Mouse (Mus musculus): Measurements from ENCODE around the gene Mboat2. TPM values are rescaled to one million over a fixed set of nuclear protein-coding genes. Genes with fewer than 3 reads are reported as not detected.

Gene Mboat2
- polyA plus RNA-seq, 1 experiment: 0.78 TPM

DNA sequence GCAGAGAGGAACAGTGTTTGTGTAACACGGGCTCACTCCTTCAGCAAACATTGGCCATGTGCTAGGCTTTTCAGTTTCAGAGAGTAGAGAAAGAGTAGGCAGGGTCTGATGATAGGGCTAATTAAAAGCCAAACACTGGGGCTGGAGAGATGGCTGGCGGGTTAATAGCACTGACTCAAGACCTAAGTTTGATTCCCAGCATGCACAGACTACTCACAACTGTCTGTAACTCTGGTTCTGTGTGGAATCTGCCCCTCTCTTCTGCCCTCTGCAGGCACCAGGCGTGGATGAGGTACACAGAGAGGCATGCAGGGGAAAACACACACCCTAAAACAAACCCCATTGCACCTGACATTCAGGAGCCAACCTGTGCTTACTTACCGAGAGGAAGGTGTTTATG lies 14.7 kb downstream of the Mboat2 start:
- TF ChIP-seq GATA1 (IDR thresholded peaks at IDR 0.05; ENCODE audit: low read length): no peak
- TF ChIP-seq TAL1 (IDR thresholded peaks at IDR 0.05; ENCODE audit: low read length): no peak
- Histone ChIP-seq H3K4me1 (ENCODE audit: control insufficient read depth) (peaks cover 53% of the 10 kb centered on the region), H3K36me3 (ENCODE audit: control insufficient read depth) (peaks cover 17% of the 10 kb centered on the region), H3K27me3 (ENCODE audit: control insufficient read depth) (no peaks in the 10 kb centered on the region), H3K4me3 (replicated peaks) (no peak overlapping the region), H3K9me3 (ENCODE audit: control insufficient read depth, low read length) (no peaks in the 10 kb centered on the region)

DNA sequence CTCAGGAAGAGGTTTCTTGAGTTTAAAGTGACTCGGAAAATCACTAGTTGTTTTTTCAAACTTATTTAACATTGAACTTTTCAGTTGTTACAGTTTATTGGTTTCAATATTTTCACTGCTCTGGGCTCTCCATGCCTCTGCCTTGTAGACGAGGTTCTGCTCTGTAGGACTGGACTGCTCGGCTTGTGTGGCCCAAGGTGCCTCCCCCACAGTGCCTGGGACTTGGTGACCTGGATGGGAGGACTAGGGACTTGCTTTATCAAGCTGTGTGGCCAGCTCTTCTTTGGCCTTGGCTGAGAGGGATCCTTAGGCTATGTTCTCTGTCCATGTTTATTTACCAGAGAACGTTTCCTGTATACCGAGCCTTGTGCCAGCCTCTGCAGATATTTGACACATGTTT lies 17.4 kb downstream of the Mboat2 start:
- H3K36me3 ChIP-seq (ENCODE audit: control insufficient read depth): peaks cover 13% of the 10 kb centered on the region
- peaks cover 46% of the 10 kb centered on the region for H3K4me1 ChIP-seq (ENCODE audit: control insufficient read depth)
- no peaks in the 10 kb centered on the region for H3K27me3 ChIP-seq (ENCODE audit: control insufficient read depth)
- no peaks in the 10 kb centered on the region for H3K9me3 ChIP-seq (ENCODE audit: control insufficient read depth, low read length)
- no peak overlapping the region for H3K4me3 ChIP-seq (replicated peaks)
- TF ChIP-seq TAL1 (IDR thresholded peaks at IDR 0.05; ENCODE audit: low read length) (no peak), GATA1 (IDR thresholded peaks at IDR 0.05; ENCODE audit: low read length) (no peak)

DNA sequence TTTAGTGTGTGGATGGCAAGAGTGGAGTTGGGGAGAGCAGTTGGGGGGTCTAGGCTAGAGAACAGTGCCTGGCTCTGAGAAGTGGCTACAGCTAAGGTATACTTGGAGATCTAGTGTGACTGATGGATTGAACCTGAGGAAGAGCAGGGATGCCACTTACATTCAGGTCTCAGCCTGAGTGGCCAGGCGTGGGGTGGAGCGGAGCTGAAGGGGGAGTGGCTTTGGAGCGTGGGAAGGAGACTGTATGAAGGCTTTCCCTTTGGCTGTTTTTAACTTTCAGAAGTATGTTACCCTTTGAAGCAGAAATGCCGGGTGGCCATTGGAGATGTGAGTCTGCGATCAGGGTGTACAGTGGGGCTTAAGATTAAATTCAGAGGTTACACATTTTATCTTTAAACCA lies 26.7 kb downstream of the Mboat2 start:
- Histone ChIP-seq H3K27me3 (ENCODE audit: control insufficient read depth) (no peaks in the 10 kb centered on the region), H3K4me3 (replicated peaks) (no peak overlapping the region), H3K4me1 (ENCODE audit: control insufficient read depth) (peaks cover 52% of the 10 kb centered on the region), H3K36me3 (ENCODE audit: control insufficient read depth) (peaks cover 16% of the 10 kb centered on the region), H3K9me3 (ENCODE audit: control insufficient read depth, low read length) (peaks cover 3% of the 10 kb centered on the region; the same call in 1 of the 2 replicates)
- TF ChIP-seq GATA1 (IDR thresholded peaks at IDR 0.05; ENCODE audit: low read length) (no peak), TAL1 (IDR thresholded peaks at IDR 0.05; ENCODE audit: low read length) (no peak)

DNA sequence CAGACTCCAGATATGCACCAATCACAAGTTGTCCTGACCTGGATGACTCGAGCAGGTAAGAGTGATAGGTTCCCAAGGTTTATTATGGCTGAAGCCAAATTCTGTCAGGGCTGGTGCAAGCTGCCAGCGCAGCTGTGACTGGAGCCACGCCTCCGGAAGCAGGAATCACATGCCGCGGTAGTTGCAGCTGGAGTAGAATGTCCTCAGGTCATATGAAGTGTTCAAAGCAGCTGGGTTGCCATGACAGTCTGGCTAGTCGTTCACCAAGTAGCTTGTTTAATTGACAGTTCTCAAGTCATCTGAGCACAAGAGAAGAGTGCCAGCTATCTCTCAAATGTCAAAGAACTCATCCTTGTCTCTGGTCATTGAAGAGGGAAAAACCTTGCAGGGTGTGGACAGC lies 28.7 kb downstream of the Mboat2 start:
- TF ChIP-seq TAL1 (IDR thresholded peaks at IDR 0.05; ENCODE audit: low read length) (no peak), GATA1 (IDR thresholded peaks at IDR 0.05; ENCODE audit: low read length) (no peak)
- H3K4me3 ChIP-seq (replicated peaks): no peak overlapping the region
- no peaks in the 10 kb centered on the region for H3K27me3 ChIP-seq (ENCODE audit: control insufficient read depth)
- H3K9me3 ChIP-seq (ENCODE audit: control insufficient read depth, low read length): peaks cover 3% of the 10 kb centered on the region; the same call in 1 of the 2 replicates
- peaks cover 18% of the 10 kb centered on the region for H3K36me3 ChIP-seq (ENCODE audit: control insufficient read depth)
- H3K4me1 ChIP-seq (ENCODE audit: control insufficient read depth): peaks cover 57% of the 10 kb centered on the region

DNA sequence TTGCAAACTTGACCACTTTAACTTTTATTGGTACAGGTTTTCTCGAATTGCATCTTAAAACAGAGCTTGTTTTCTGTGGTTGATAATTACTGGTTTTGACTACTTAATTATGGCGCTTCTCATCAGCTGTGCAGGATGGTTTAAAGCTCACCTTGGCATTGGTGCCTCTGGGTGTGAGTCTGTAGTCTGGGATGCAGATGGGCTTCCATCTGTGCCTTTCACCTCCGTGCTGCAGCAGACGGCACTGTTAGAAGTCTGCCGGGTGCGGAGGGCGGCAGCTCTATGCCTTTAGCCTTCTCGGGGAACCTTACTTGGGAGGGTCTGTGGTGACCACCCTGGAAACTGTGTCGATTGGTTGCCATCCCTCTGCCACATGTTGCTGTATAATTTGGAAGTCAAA lies 29.8 kb downstream of the Mboat2 start:
- H3K27me3 ChIP-seq (ENCODE audit: control insufficient read depth): no peaks in the 10 kb centered on the region
- no peak overlapping the region for H3K4me3 ChIP-seq (replicated peaks)
- TF ChIP-seq GATA1 (IDR thresholded peaks at IDR 0.05; ENCODE audit: low read length): no peak
- TF ChIP-seq TAL1 (IDR thresholded peaks at IDR 0.05; ENCODE audit: low read length): no peak
- peaks cover 20% of the 10 kb centered on the region for H3K36me3 ChIP-seq (ENCODE audit: control insufficient read depth)
- peaks cover 3% of the 10 kb centered on the region; the same call in 1 of the 2 replicates for H3K9me3 ChIP-seq (ENCODE audit: control insufficient read depth, low read length)
- H3K4me1 ChIP-seq (ENCODE audit: control insufficient read depth): peaks cover 58% of the 10 kb centered on the region

DNA sequence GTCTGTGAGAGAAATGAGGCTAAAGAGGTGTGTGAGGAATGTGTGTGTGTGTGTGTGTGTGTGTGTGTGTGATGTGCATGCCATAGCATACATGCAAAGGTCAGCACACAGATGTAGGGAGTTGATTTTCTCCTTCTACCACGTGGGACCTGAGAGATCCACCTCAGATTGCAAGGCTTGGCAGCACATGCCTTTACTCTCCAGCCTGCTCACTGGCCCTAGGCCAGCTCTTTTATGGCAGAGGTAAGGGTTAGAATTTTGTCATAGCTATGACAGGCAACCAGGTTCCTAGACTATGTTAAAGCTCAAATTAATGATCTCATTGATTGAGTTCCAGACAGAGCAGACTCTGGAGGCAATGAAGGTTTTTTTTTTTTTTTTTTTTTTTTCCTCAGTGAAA lies 33.1 kb downstream of the Mboat2 start:
- H3K27me3 ChIP-seq (ENCODE audit: control insufficient read depth): no peaks in the 10 kb centered on the region
- peaks cover 49% of the 10 kb centered on the region for H3K4me1 ChIP-seq (ENCODE audit: control insufficient read depth)
- H3K36me3 ChIP-seq (ENCODE audit: control insufficient read depth): peaks cover 10% of the 10 kb centered on the region
- TF ChIP-seq GATA1 (IDR thresholded peaks at IDR 0.05; ENCODE audit: low read length) (no peak), TAL1 (IDR thresholded peaks at IDR 0.05; ENCODE audit: low read length) (no peak)
- H3K4me3 ChIP-seq (replicated peaks): no peak overlapping the region
- H3K9me3 ChIP-seq (ENCODE audit: control insufficient read depth, low read length): no peaks in the 10 kb centered on the region

DNA sequence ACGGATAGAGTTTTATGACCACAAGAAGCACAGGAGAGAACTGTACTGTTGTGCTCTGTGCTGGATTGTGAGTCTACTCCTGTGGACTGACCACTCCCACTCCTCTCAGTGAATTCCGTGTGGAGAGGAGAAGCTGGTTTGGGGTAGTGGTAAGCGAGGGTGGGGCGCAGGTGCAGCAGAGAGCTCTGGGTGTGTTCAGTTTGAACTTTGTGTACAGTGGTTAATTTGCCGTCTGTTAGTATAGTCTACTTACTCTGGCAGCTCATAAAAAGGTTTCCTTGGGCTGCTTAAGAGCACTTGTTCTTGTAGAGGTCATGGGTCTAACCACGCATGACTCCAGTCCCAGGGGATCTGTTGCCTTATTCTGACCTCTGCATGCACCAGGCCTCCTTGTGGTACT lies 36.0 kb downstream of the Mboat2 start:
- no peaks in the 10 kb centered on the region for H3K27me3 ChIP-seq (ENCODE audit: control insufficient read depth)
- H3K36me3 ChIP-seq (ENCODE audit: control insufficient read depth): peaks cover 22% of the 10 kb centered on the region
- H3K4me1 ChIP-seq (ENCODE audit: control insufficient read depth): peaks cover 58% of the 10 kb centered on the region
- TF ChIP-seq GATA1 (IDR thresholded peaks at IDR 0.05; ENCODE audit: low read length): no peak
- TF ChIP-seq TAL1 (IDR thresholded peaks at IDR 0.05; ENCODE audit: low read length): no peak
- H3K9me3 ChIP-seq (ENCODE audit: control insufficient read depth, low read length): no peaks in the 10 kb centered on the region
- H3K4me3 ChIP-seq (replicated peaks): no peak overlapping the region

DNA sequence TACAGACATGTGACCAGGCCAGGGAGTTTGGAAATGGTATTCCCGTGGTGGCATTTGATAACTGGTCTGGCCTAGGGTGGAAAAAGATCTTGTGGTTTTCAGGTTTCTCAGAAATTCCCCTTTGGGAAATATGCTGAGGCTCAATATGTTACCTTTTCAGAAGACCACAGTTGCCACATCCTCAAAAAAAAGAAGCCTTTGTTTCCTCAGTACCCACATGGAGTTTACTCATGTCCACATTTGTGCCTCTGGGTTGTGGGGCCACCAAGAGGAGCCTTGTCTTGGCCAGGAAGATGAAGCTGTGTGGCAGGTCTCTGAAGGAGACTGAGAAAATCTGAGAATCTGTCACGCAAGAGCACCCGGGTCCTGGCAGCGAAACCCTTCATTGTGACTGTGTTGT lies 38.0 kb downstream of the Mboat2 start:
- Histone ChIP-seq H3K4me3 (replicated peaks) (no peak overlapping the region), H3K36me3 (ENCODE audit: control insufficient read depth) (peaks cover 20% of the 10 kb centered on the region), H3K4me1 (ENCODE audit: control insufficient read depth) (peaks cover 63% of the 10 kb centered on the region), H3K9me3 (ENCODE audit: control insufficient read depth, low read length) (no peaks in the 10 kb centered on the region), H3K27me3 (ENCODE audit: control insufficient read depth) (no peaks in the 10 kb centered on the region)
- TF ChIP-seq TAL1 (IDR thresholded peaks at IDR 0.05; ENCODE audit: low read length) (no peak), GATA1 (IDR thresholded peaks at IDR 0.05; ENCODE audit: low read length) (no peak)

DNA sequence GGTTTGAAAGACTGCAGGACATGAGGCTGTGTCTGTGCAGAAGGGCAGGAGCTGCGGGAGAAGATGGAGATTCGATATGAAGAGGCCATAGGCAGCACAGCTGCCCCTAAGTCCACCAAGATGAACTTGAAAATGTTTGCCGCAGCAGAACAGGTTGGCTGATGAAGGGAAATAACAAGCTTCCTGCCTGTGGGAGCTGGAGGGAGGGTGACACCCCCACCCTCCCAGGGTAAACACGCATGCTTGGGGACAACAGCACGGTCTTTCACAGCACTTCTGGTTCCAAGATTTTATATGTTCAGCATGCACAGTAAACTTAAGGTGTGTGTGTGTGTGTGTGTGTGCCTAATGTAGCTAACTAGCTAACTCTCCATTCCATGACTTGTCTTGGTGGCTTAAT lies 38.6 kb downstream of the Mboat2 start:
- no peak overlapping the region for H3K4me3 ChIP-seq (replicated peaks)
- TF ChIP-seq TAL1 (IDR thresholded peaks at IDR 0.05; ENCODE audit: low read length) (no peak), GATA1 (IDR thresholded peaks at IDR 0.05; ENCODE audit: low read length) (no peak)
- H3K27me3 ChIP-seq (ENCODE audit: control insufficient read depth): no peaks in the 10 kb centered on the region
- H3K4me1 ChIP-seq (ENCODE audit: control insufficient read depth): peaks cover 66% of the 10 kb centered on the region
- H3K36me3 ChIP-seq (ENCODE audit: control insufficient read depth): peaks cover 20% of the 10 kb centered on the region
- H3K9me3 ChIP-seq (ENCODE audit: control insufficient read depth, low read length): no peaks in the 10 kb centered on the region

DNA sequence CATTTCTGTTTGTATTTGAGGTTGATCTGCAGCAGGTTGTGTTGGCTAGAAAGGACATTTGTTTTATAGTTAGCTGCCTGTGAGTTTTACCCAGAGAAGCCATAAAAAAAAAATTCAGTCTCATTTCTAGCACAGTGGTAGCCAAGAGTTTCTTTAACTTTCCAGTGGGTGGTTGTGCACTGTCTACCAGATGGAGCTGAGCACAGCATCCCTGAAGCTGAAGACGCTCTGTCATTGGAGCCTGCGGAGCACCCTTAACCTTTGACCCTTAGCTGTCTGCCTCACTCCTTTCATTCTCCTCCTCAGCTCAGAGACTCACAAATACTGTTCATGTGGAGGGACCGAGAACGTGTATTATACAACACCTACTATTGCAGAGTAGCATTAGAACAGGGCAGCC lies 40.2 kb downstream of the Mboat2 start:
- Histone ChIP-seq H3K36me3 (ENCODE audit: control insufficient read depth) (peaks cover 22% of the 10 kb centered on the region), H3K4me3 (replicated peaks) (no peak overlapping the region), H3K9me3 (ENCODE audit: control insufficient read depth, low read length) (no peaks in the 10 kb centered on the region), H3K4me1 (ENCODE audit: control insufficient read depth) (peaks cover 70% of the 10 kb centered on the region), H3K27me3 (ENCODE audit: control insufficient read depth) (no peaks in the 10 kb centered on the region)
- no peak for TF ChIP-seq GATA1 (IDR thresholded peaks at IDR 0.05; ENCODE audit: low read length)
- TF ChIP-seq TAL1 (IDR thresholded peaks at IDR 0.05; ENCODE audit: low read length): no peak
